Mouse (Mus musculus): ENCODE measurements around the gene Hhip.

DNA sequence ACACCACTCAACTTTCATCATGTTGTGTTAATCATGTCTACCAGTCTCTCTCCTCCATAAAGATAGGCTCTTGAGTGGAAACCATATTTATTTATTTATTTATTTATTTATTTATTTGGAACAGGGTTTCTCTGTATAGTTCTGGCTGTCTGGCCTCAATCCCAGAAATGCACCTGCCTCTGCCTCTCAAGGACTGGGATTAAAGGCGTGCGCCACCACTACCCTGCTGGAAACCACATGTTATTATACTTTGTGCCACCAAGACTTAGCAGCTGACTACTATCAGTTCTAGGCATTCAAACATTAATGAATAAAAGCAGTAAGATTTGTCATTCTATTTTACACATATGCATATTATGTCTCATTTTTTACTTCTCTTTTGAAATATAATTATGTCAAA is 42.0 kb downstream of the Hhip start:
- no peak for TF ChIP-seq CTCF (IDR thresholded peaks at IDR 0.05; ENCODE audit: borderline replicate concordance, extremely low read depth, insufficient read depth, insufficient read length)
- TF ChIP-seq POLR2A (IDR thresholded peaks at IDR 0.05; ENCODE audit: borderline replicate concordance, extremely low read depth, insufficient read depth, insufficient read length, poor library complexity, severe bottlenecking) = no peak

All from brain, embryonic 14.5 days (tissue).